Mouse (Mus musculus): ENCODE data around the gene Tcirg1. TPM values are rescaled to one million over a fixed set of nuclear protein-coding genes. Genes with fewer than 3 reads are reported as not detected.

Gene Tcirg1
- polyA plus RNA-seq, 1 experiment from 2014 or later = 8.9 TPM

GRCm38 (mm10) chr19:3895171-3895631 is 11.7 kb downstream of the Tcirg1 start:
- 16% methylated on average over 3 of the region's 3 CpGs for WGBS
- Histone ChIP-seq H3K9ac (ENCODE audit: low read length) (peak overlapping the region; percentile 20; the same call in 1 of the 2 replicates), H3K36me3 (ENCODE audit: control insufficient read depth, insufficient read depth, low read length) (peaks cover 23% of the 10 kb centered on the region), H3K9me3 (ENCODE audit: control insufficient read depth, low read length) (no peaks in the 10 kb centered on the region), H3K4me1 (ENCODE audit: control insufficient read depth, insufficient read depth, low read length) (peaks cover 8% of the 10 kb centered on the region), H3K4me3 (ENCODE audit: low read depth, low read length) (no peak overlapping the region), H3K27me3 (ENCODE audit: control insufficient read depth, insufficient read depth, low read length) (no peaks in the 10 kb centered on the region), H3K4me2 (no peak overlapping the region), H3K27ac (ENCODE audit: low read depth, low read length) (peak overlapping the region; percentile 41)
- ATAC-seq (ENCODE audit: low FRiP score) = peak; percentile 82
- peak; percentile 89 for DNase-seq (ENCODE audit: low spot score, missing footprints)

DNA sequence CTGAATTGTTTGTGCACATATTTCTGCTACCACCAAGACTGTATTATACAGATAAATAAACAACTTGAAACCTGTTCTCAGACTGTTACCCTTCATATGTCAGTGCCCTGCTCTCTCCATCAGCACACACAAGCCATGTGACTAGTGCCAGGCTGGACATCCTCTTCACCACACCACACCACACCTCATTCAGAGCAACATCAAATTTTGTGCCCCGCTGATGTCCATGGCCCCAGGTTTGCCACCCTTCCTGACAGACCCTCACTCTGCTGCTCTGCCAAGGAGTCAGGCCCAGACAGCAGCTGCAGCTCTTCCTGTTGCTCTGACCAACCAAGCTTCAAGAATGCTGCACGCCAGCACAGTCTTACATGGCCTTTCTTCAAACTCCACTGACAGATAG is 12.6 kb downstream of the Tcirg1 start:
- Histone ChIP-seq H3K4me2 (no peak overlapping the region), H3K9ac (ENCODE audit: low read length) (no peak overlapping the region), H3K27me3 (ENCODE audit: control insufficient read depth, insufficient read depth, low read length) (no peaks in the 10 kb centered on the region), H3K9me3 (ENCODE audit: control insufficient read depth, low read length) (no peaks in the 10 kb centered on the region), H3K4me1 (ENCODE audit: control insufficient read depth, insufficient read depth, low read length) (peaks cover 8% of the 10 kb centered on the region), H3K27ac (ENCODE audit: low read depth, low read length) (no peak overlapping the region), H3K4me3 (ENCODE audit: low read depth, low read length) (no peak overlapping the region), H3K36me3 (ENCODE audit: control insufficient read depth, insufficient read depth, low read length) (peaks cover 23% of the 10 kb centered on the region)
- ATAC-seq (ENCODE audit: low FRiP score) = no peak
- no peak for DNase-seq (ENCODE audit: low spot score, missing footprints)
- WGBS = 72% methylated on average over 2 of the region's 2 CpGs

- peaks cover 8% of the 10 kb centered on the region for H3K4me1 ChIP-seq (ENCODE audit: control insufficient read depth, insufficient read depth, low read length)
- no peak overlapping the region for H3K27ac ChIP-seq (ENCODE audit: low read depth, low read length)
- ATAC-seq (ENCODE audit: low FRiP score) (no peak), DNase-seq (ENCODE audit: low spot score, missing footprints) (no peak)
- H3K9me3 ChIP-seq (ENCODE audit: control insufficient read depth, low read length) = no peaks in the 10 kb centered on the region
- no peak overlapping the region for H3K9ac ChIP-seq (ENCODE audit: low read length)
- H3K36me3 ChIP-seq (ENCODE audit: control insufficient read depth, insufficient read depth, low read length) = peaks cover 23% of the 10 kb centered on the region
- WGBS = 91% methylated on average over 4 of the region's 4 CpGs
- no peak overlapping the region for H3K4me2 ChIP-seq
- H3K27me3 ChIP-seq (ENCODE audit: control insufficient read depth, insufficient read depth, low read length) = no peaks in the 10 kb centered on the region
- H3K4me3 ChIP-seq (ENCODE audit: low read depth, low read length) = no peak overlapping the region
Measured at GRCm38 (mm10) chr19:3893545-3894116, 13.3 kb downstream of the Tcirg1 start.

DNA sequence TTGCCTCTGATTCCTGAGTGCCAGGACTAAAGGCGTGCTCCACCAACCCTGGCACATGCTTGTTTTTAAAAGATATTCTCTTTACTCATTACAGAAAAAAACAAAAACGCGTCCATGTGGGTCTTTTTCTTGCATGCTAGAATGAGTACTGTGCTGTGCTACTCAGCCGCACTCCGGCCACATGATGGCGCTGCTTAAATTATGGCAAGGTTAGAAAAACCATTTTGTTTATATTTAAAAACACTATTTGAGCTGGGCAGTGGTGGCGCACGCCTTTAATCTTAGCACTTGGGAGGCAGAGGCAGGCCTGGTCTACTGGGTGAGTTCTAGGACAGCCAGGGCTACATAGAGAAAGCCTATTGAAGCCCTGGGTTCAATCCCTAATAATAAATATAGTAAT is 16.8 kb downstream of the Tcirg1 start:
- 89% methylated on average over 8 of the region's 8 CpGs for WGBS
- no peaks in the 10 kb centered on the region for H3K27me3 ChIP-seq (ENCODE audit: control insufficient read depth, insufficient read depth, low read length)
- no peak overlapping the region for H3K4me2 ChIP-seq
- H3K9me3 ChIP-seq (ENCODE audit: control insufficient read depth, low read length) = no peaks in the 10 kb centered on the region
- ATAC-seq (ENCODE audit: low FRiP score) (no peak), DNase-seq (ENCODE audit: low spot score, missing footprints) (no peak)
- H3K36me3 ChIP-seq (ENCODE audit: control insufficient read depth, insufficient read depth, low read length) = peaks cover 23% of the 10 kb centered on the region
- H3K4me3 ChIP-seq (ENCODE audit: low read depth, low read length) = no peak overlapping the region
- H3K4me1 ChIP-seq (ENCODE audit: control insufficient read depth, insufficient read depth, low read length) = peaks cover 3% of the 10 kb centered on the region
- no peak overlapping the region for H3K9ac ChIP-seq (ENCODE audit: low read length)
- no peak overlapping the region for H3K27ac ChIP-seq (ENCODE audit: low read depth, low read length)

GRCm38 (mm10) chr19:3889096-3889495 is 17.8 kb downstream of the Tcirg1 start:
- Histone ChIP-seq H3K9me3 (ENCODE audit: control insufficient read depth, low read length) (no peaks in the 10 kb centered on the region), H3K9ac (ENCODE audit: low read length) (no peak overlapping the region), H3K4me3 (ENCODE audit: low read depth, low read length) (no peak overlapping the region), H3K4me1 (ENCODE audit: control insufficient read depth, insufficient read depth, low read length) (no peaks in the 10 kb centered on the region), H3K27me3 (ENCODE audit: control insufficient read depth, insufficient read depth, low read length) (no peaks in the 10 kb centered on the region), H3K4me2 (no peak overlapping the region), H3K27ac (ENCODE audit: low read depth, low read length) (no peak overlapping the region), H3K36me3 (ENCODE audit: control insufficient read depth, insufficient read depth, low read length) (peaks cover 21% of the 10 kb centered on the region)
- ATAC-seq (ENCODE audit: low FRiP score) = no peak
- 94% methylated on average over 5 of the region's 5 CpGs for WGBS
- no peak for DNase-seq (ENCODE audit: low spot score, missing footprints)

- WGBS = 91% methylated on average over 6 of the region's 6 CpGs
- DNase-seq (ENCODE audit: low spot score, missing footprints) = no peak
- no peak overlapping the region for H3K27ac ChIP-seq (ENCODE audit: low read depth, low read length)
- no peaks in the 10 kb centered on the region for H3K27me3 ChIP-seq (ENCODE audit: control insufficient read depth, insufficient read depth, low read length)
- H3K4me2 ChIP-seq = no peak overlapping the region
- no peaks in the 10 kb centered on the region; the same call in 1 of the 2 replicates for H3K36me3 ChIP-seq (ENCODE audit: control insufficient read depth, insufficient read depth, low read length)
- no peaks in the 10 kb centered on the region for H3K4me1 ChIP-seq (ENCODE audit: control insufficient read depth, insufficient read depth, low read length)
- H3K9me3 ChIP-seq (ENCODE audit: control insufficient read depth, low read length) = no peaks in the 10 kb centered on the region
- H3K9ac ChIP-seq (ENCODE audit: low read length) = no peak overlapping the region
- H3K4me3 ChIP-seq (ENCODE audit: low read depth, low read length) = no peak overlapping the region
- no peak for ATAC-seq (ENCODE audit: low FRiP score)
Measured at GRCm38 (mm10) chr19:3884325-3884990, 22.5 kb downstream of the Tcirg1 start.

GRCm38 (mm10) chr19:3882214-3882613 is 24.7 kb downstream of the Tcirg1 start:
- H3K27me3 ChIP-seq (ENCODE audit: control insufficient read depth, insufficient read depth, low read length) = no peaks in the 10 kb centered on the region
- no peak for DNase-seq (ENCODE audit: low spot score, missing footprints)
- no peak overlapping the region for H3K4me3 ChIP-seq (ENCODE audit: low read depth, low read length)
- no peak overlapping the region for H3K27ac ChIP-seq (ENCODE audit: low read depth, low read length)
- ATAC-seq (ENCODE audit: low FRiP score) = no peak
- H3K36me3 ChIP-seq (ENCODE audit: control insufficient read depth, insufficient read depth, low read length) = no peaks in the 10 kb centered on the region; the same call in 1 of the 2 replicates
- WGBS = 85% methylated on average over 4 of the region's 4 CpGs
- no peak overlapping the region for H3K9ac ChIP-seq (ENCODE audit: low read length)
- no peaks in the 10 kb centered on the region for H3K4me1 ChIP-seq (ENCODE audit: control insufficient read depth, insufficient read depth, low read length)
- H3K9me3 ChIP-seq (ENCODE audit: control insufficient read depth, low read length) = no peaks in the 10 kb centered on the region
- no peak overlapping the region for H3K4me2 ChIP-seq

DNA sequence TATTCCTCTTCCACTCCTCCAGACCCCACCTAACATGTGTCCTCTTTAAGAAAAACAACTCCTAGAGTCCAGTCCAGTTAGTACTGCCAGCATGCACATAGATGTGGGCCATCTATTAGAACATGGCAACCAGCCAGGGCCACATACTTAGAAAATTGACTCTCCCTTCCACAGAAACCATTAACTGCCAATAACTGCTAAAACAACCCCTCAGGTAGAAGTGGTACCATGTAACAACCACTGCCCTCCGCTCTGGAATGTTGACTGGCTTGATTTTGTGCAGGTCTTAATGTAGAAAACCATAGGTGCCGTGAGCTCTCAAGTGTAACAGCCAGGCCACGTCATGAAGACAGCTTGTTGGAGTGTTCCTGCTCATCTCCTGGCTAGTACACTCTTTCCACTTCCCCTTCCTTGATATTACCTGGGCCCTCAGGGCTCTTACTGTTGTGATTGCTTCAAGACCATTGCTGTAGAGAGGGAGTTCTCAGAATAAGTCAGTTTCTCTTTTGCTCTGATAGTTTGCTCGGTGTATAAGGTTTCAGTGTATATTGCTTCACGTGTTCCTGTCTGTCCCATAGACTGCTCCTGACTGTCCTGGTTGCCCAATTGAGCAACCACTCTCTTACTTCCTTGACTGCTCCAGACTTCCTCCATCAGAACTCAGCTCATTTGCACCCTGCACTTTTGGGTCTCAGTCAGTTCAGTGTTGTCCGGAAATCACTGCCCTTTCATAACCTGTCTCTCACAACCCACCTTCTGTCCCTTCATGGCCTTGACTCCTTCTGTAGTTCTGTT is 26.7 kb downstream of the Tcirg1 start:
- no peak overlapping the region for H3K27ac ChIP-seq (ENCODE audit: low read depth, low read length)
- no peak overlapping the region for H3K9ac ChIP-seq (ENCODE audit: low read length)
- H3K4me3 ChIP-seq (ENCODE audit: low read depth, low read length) = no peak overlapping the region
- no peak for ATAC-seq (ENCODE audit: low FRiP score)
- H3K36me3 ChIP-seq (ENCODE audit: control insufficient read depth, insufficient read depth, low read length) = no peaks in the 10 kb centered on the region; the same call in 1 of the 2 replicates
- H3K27me3 ChIP-seq (ENCODE audit: control insufficient read depth, insufficient read depth, low read length) = no peaks in the 10 kb centered on the region
- no peak for DNase-seq (ENCODE audit: low spot score, missing footprints)
- 91% methylated on average over 6 of the region's 6 CpGs for WGBS
- H3K4me2 ChIP-seq = no peak overlapping the region
- no peaks in the 10 kb centered on the region for H3K9me3 ChIP-seq (ENCODE audit: control insufficient read depth, low read length)
- no peaks in the 10 kb centered on the region for H3K4me1 ChIP-seq (ENCODE audit: control insufficient read depth, insufficient read depth, low read length)

- DNase-seq (ENCODE audit: low spot score, missing footprints) (no peak), ATAC-seq (ENCODE audit: low FRiP score) (no peak)
- Histone ChIP-seq H3K4me3 (ENCODE audit: low read depth, low read length) (no peak overlapping the region), H3K36me3 (ENCODE audit: control insufficient read depth, insufficient read depth, low read length) (no peaks in the 10 kb centered on the region), H3K4me1 (ENCODE audit: control insufficient read depth, insufficient read depth, low read length) (no peaks in the 10 kb centered on the region), H3K9ac (ENCODE audit: low read length) (no peak overlapping the region), H3K27me3 (ENCODE audit: control insufficient read depth, insufficient read depth, low read length) (no peaks in the 10 kb centered on the region), H3K9me3 (ENCODE audit: control insufficient read depth, low read length) (no peaks in the 10 kb centered on the region), H3K27ac (ENCODE audit: low read depth, low read length) (no peak overlapping the region), H3K4me2 (no peak overlapping the region)
- WGBS = 90% methylated on average over 7 of the region's 7 CpGs
Measured at GRCm38 (mm10) chr19:3875045-3875444, 31.9 kb downstream of the Tcirg1 start.
